ENCODE assay signal across 18 mouse cellular contexts in the genomic region with DNA sequence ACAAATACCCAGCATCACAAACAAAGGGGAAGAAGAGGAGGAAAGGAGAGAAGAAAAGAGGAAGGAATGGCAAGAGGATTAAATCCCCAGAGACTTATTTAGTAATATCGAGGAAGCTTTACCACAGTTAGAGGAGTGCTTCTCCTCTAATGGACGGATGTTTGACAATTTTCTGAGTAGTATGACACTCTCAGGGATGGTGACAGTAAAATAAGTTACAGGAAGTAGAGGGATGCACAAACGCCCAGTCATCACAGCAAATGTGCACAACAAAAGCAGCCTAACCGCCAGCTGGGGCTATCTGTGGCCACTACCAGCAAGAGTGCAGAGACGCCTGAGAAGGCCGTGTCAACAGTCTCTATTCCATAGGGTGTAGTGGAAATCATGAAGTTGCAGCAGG. TPM values are rescaled to one million over a fixed set of nuclear protein-coding genes. Genes with fewer than 3 reads are reported as not detected.
DNase-seq lines count a peak whose midpoint lies in the region; ATAC-seq lines count a peak whose summit lies in the region.
"Had no signal": no experiment of that assay in that cellular context is flagged by ENCODE, and none has a peak within 500 bp of the region (broad histone marks: within the 10 kb centered on the region; RNA-seq: fewer than 3 reads in every experiment).

No protein-coding gene starts in this region.

- H3K4me3 ChIP-seq in megakaryocyte, embryonic 14.5 days (replicated peaks), result peak overlapping the region; percentile 74
- H3K4me3 ChIP-seq: embryonic facial prominence, embryonic 15.5 days; forebrain, embryonic 12.5 days; heart, embryonic 10.5 days; intestine, embryonic 15.5 days had no signal

- H3K36me3 ChIP-seq in megakaryocyte, embryonic 14.5 days (replicated peaks; ENCODE audit: low read length), result peaks cover 6% of the 10 kb centered on the region
- H3K36me3 ChIP-seq: embryonic facial prominence, embryonic 15.5 days; forebrain, embryonic 12.5 days; heart, embryonic 10.5 days; intestine, embryonic 15.5 days had no signal

- intact Hi-C loops in heart, postnatal 36 days (cut with DNase I), result no loop called here

- H3K4me1 ChIP-seq in megakaryocyte, embryonic 14.5 days, result peaks cover 86% of the 10 kb centered on the region
- H3K4me1 ChIP-seq: forebrain, embryonic 12.5 days had no signal

- H3K9me3 ChIP-seq in megakaryocyte, embryonic 14.5 days, result no peaks in the 10 kb centered on the region
- H3K9me3 ChIP-seq: embryonic facial prominence, embryonic 15.5 days; forebrain, embryonic 12.5 days; heart, embryonic 10.5 days; intestine, embryonic 15.5 days had no signal

- ATAC-seq in common myeloid progenitor, adult 5-6 weeks (replicated peaks; ENCODE audit: low read depth, poor library complexity, severe bottlenecking), result peak; percentile 43
- ATAC-seq: intestine, embryonic 15.5 days had no signal

- DNase-seq in heart, adult 11 months, result peak; percentile 90
- no peak for DNase-seq in heart, postnatal 36 days
- DNase-seq in CD4-positive, CD25-positive, alpha-beta regulatory T cell, adult 2 months (ENCODE audit: low read depth, low spot score), result peak; percentile 41
- no peak for DNase-seq in right cerebral cortex, adult 18-20 months
- no peak for DNase-seq in testis, postnatal 10 days (ENCODE audit: low spot score)
- DNase-seq: adrenal gland, adult 2 months; cerebellum, postnatal 10 days; gastrocnemius, postnatal 14 days; kidney, adult 9 months; kidney, postnatal 4 days; retina, postnatal 1 day; right cerebral cortex, postnatal 4 days had no signal

- no peaks in the 10 kb centered on the region for H3K27me3 ChIP-seq in megakaryocyte, embryonic 14.5 days (replicated peaks)
- H3K27me3 ChIP-seq: embryonic facial prominence, embryonic 15.5 days; forebrain, embryonic 12.5 days; intestine, embryonic 15.5 days had no signal

RNA-seq across cellular contexts. Expression of a gene that starts 52.4 kb away (rescaled TPM):
- total RNA-seq in heart, postnatal 36 days (2021), result 1 to 10 TPM; 6.8 to 6.9 TPM
- 12.7 and 27.7 TPM in 2 replicates for total RNA-seq in common myeloid progenitor, adult 5-6 weeks (2017)
- polyA plus RNA-seq in megakaryocyte, embryonic 14.5 days (2012; ENCODE audit: insufficient read depth, low replicate concordance), result 3.0 and 8.2 TPM in 2 replicates

RNA-seq across cellular contexts. Expression of a gene that starts 57.4 kb away (rescaled TPM):
- total RNA-seq in heart, postnatal 36 days (2021), result 10 to 100 TPM; 34.7 to 40.7 TPM
- 33.3 and 36.0 TPM in 2 replicates for total RNA-seq in common myeloid progenitor, adult 5-6 weeks (2017)
- polyA plus RNA-seq in megakaryocyte, embryonic 14.5 days (2012; ENCODE audit: insufficient read depth, low replicate concordance), result 4.7 and 5.8 TPM in 2 replicates

Comparison
In these comparisons a context has a peak if more than half of its experiments do, and no peak if none do; other contexts are left out.
1. DNase-seq: peak in heart, adult 11 months (single experiment) and CD4-positive, CD25-positive, alpha-beta regulatory T cell, adult 2 months (single experiment); none in heart, postnatal 36 days (0 of 2), right cerebral cortex, adult 18-20 months (single experiment) and testis, postnatal 10 days (single experiment).